Mouse (Mus musculus) stomach, postnatal 0 days (tissue): ENCODE data around the gene Emc8. TPM values are rescaled to one million over a fixed set of nuclear protein-coding genes. Genes with fewer than 3 reads are reported as not detected.

Experiments
- ATAC-seq: fragments of 200-750 bp; cut with Nextera tagmentation; 2 replicates; pipeline ENCODE4 v1.8.0; 2017; ENCODE audit not compliant: low FRiP score, low TSS enrichment
- DNase-seq: peaks from one replicate; pipeline ENCODE4 v3.0.0-alpha.2; 2016; ENCODE audit warnings: low spot score
- H3K27ac ChIP-seq: fragments of 300-500 bp; sonication (generic); replicated peaks from 2 replicates; pipeline ENCODE4 v1.5.1; 2014; ENCODE audit warnings: mild to moderate bottlenecking, control low read depth
- H3K27me3 ChIP-seq: fragments of 300-500 bp; sonication (generic); 2 replicates; pipeline ENCODE4 v1.6.1; 2014; ENCODE audit warnings: low read length; ENCODE audit not compliant: control insufficient read depth, insufficient read depth
- H3K36me3 ChIP-seq: fragments of 300-500 bp; sonication (generic); 2 replicates; pipeline ENCODE4 v1.6.1; 2014; ENCODE audit warnings: low read length, mixed read lengths; ENCODE audit not compliant: control insufficient read depth, insufficient read depth
- H3K4me1 ChIP-seq: fragments of 300-500 bp; sonication (generic); replicated peaks from 2 replicates; pipeline ENCODE4 v1.6.1; 2014; ENCODE audit warnings: antibody characterized with exemption; ENCODE audit not compliant: control insufficient read depth, insufficient read depth
- H3K4me2 ChIP-seq: fragments of 300-500 bp; sonication (generic); replicated peaks from 2 replicates; pipeline ENCODE4 v1.6.1; 2014; ENCODE audit warnings: low read depth, mild to moderate bottlenecking, control low read depth, moderate library complexity
- H3K4me3 ChIP-seq: fragments of 300-500 bp; sonication (generic); 2 replicates; pipeline ENCODE4 v1.5.1; 2014; ENCODE audit warnings: low read depth, low read length, control low read depth
- H3K9ac ChIP-seq: fragments of 300-500 bp; sonication (generic); 2 replicates; pipeline ENCODE4 v1.6.1; 2014; ENCODE audit warnings: mild to moderate bottlenecking, low read length, control low read depth, mixed read lengths
- H3K9me3 ChIP-seq: fragments of 300-500 bp; sonication (generic); 2 replicates; pipeline ENCODE4 v1.6.1; 2016; ENCODE audit warnings: low read length; ENCODE audit not compliant: control insufficient read depth
- CTCF ChIP-seq: IDR thresholded peaks from 2 replicates; pipeline ENCODE4 v1.5.1; 2016; ENCODE audit warnings: antibody characterized with exemption, low read depth, mild to moderate bottlenecking, moderate library complexity
- EP300 ChIP-seq: optimal IDR thresholded peaks from 2 replicates; pipeline ENCODE3; 2016; ENCODE audit warnings: antibody characterized with exemption
- WGBS: fragments of 180-500 bp; shearing (Covaris S2); extraction: QIAGEN DNeasy Blood & Tissue Kit; methylation state at CpG from one replicate; pipeline ENCODE4 v1.1.7; 2014; 5-methylcytosine and 5-hydroxymethylcytosine counted together
- polyA plus RNA-seq: library from polyadenylated mRNA; unstranded; fragments of >200 nt; fragmentation: Nextera tagmentation; extraction: Ambion mirVana; gene quantifications from 2 replicates; pipeline ENCODE4 v1.2.1, GENCODE M21; 2015

Gene Emc8
- polyA plus RNA-seq, 1 experiment from 2014 or later, result 162 TPM

- H3K9ac ChIP-seq, result peak overlapping the region; percentile 92
- TF ChIP-seq EP300, result no peak
- no peak for TF ChIP-seq CTCF
- peak overlapping the region; percentile 91 for H3K4me3 ChIP-seq
- H3K4me1 ChIP-seq, result peaks cover 8% of the 10 kb centered on the region
- H3K9me3 ChIP-seq, result no peaks in the 10 kb centered on the region
- H3K27ac ChIP-seq, result peak overlapping the region; percentile 91
- 4% methylated on average over 17 of the region's 17 CpGs for WGBS
- ATAC-seq, result no peak
- no peaks in the 10 kb centered on the region; the same call in 1 of the 2 replicates for H3K36me3 ChIP-seq
- no peaks in the 10 kb centered on the region for H3K27me3 ChIP-seq
- peak overlapping the region; percentile 76 for H3K4me2 ChIP-seq
- no peak for DNase-seq
Measured at GRCm38 (mm10) chr8:120666807-120667470, 1.4 kb downstream of the Emc8 start.

- 68% methylated on average over 3 of the region's 3 CpGs for WGBS
- H3K27me3 ChIP-seq, result no peaks in the 10 kb centered on the region
- no peaks in the 10 kb centered on the region for H3K9me3 ChIP-seq
- no peak overlapping the region for H3K4me3 ChIP-seq
- DNase-seq, result no peak
- H3K4me1 ChIP-seq, result peaks cover 8% of the 10 kb centered on the region
- ATAC-seq, result no peak
- H3K36me3 ChIP-seq, result no peaks in the 10 kb centered on the region; the same call in 1 of the 2 replicates
- peak overlapping the region; percentile 76 for H3K4me2 ChIP-seq
- TF ChIP-seq EP300 (no peak), CTCF (peak; percentile 52)
- peak overlapping the region; percentile 92 for H3K9ac ChIP-seq
- peak overlapping the region; percentile 73 for H3K27ac ChIP-seq
Measured at GRCm38 (mm10) chr8:120665726-120666455, 2.5 kb downstream of the Emc8 start.

- TF ChIP-seq CTCF, result no peak
- TF ChIP-seq EP300, result no peak
- H3K27me3 ChIP-seq, result no peaks in the 10 kb centered on the region
- no peaks in the 10 kb centered on the region for H3K36me3 ChIP-seq
- H3K9me3 ChIP-seq, result no peaks in the 10 kb centered on the region
- H3K4me1 ChIP-seq, result peaks cover 8% of the 10 kb centered on the region
- DNase-seq (no peak), ATAC-seq (no peak)
- WGBS, result 71% methylated on average over 6 of the region's 6 CpGs
- H3K9ac ChIP-seq, result no peak overlapping the region
- H3K4me2 ChIP-seq, result no peak overlapping the region
- H3K4me3 ChIP-seq, result no peak overlapping the region
- H3K27ac ChIP-seq, result peak overlapping the region; percentile 56
Measured at GRCm38 (mm10) chr8:120664566-120664965, 3.8 kb downstream of the Emc8 start.

GRCm38 (mm10) chr8:120657415-120657814, 11.0 kb downstream of the Emc8 start:
- Histone ChIP-seq H3K4me1 (no peaks in the 10 kb centered on the region), H3K9me3 (no peaks in the 10 kb centered on the region), H3K27ac (no peak overlapping the region), H3K9ac (no peak overlapping the region), H3K4me2 (no peak overlapping the region), H3K36me3 (peaks cover 13% of the 10 kb centered on the region), H3K27me3 (no peaks in the 10 kb centered on the region), H3K4me3 (no peak overlapping the region)
- no peak for TF ChIP-seq CTCF
- ATAC-seq, result no peak
- DNase-seq, result no peak
- WGBS, result 76% methylated on average over 8 of the region's 8 CpGs

GRCm38 (mm10) chr8:120656322-120657052, 11.9 kb downstream of the Emc8 start:
- Histone ChIP-seq H3K9ac (no peak overlapping the region), H3K9me3 (no peaks in the 10 kb centered on the region), H3K27me3 (no peaks in the 10 kb centered on the region), H3K27ac (no peak overlapping the region), H3K4me2 (no peak overlapping the region), H3K4me3 (no peak overlapping the region), H3K36me3 (peaks cover 13% of the 10 kb centered on the region), H3K4me1 (no peaks in the 10 kb centered on the region)
- no peak for ATAC-seq
- DNase-seq, result no peak
- WGBS, result 88% methylated on average over 7 of the region's 7 CpGs
- TF ChIP-seq CTCF (no peak), EP300 (no peak)
